Mouse (Mus musculus) CD4-positive, CD25-positive, alpha-beta regulatory T cell, adult 2 months (primary cell): ENCODE measurements at regions not wholly inside any gene's neighbourhood (a gene's known extent, or its start where the extent isn't known, plus 50 kb on each side); places are given as distances from the start of the nearest gene placed in this dataset.

Experiments
- DNase-seq: peaks from one replicate; pipeline ENCODE4 v3.0.0-alpha.2; 2012; ENCODE audit warnings: low read depth, low spot score

GRCm38 (mm10) chr5:111835737-111836667 is 102.3 kb downstream of the Gm26897 start:
- no peak for DNase-seq

DNA sequence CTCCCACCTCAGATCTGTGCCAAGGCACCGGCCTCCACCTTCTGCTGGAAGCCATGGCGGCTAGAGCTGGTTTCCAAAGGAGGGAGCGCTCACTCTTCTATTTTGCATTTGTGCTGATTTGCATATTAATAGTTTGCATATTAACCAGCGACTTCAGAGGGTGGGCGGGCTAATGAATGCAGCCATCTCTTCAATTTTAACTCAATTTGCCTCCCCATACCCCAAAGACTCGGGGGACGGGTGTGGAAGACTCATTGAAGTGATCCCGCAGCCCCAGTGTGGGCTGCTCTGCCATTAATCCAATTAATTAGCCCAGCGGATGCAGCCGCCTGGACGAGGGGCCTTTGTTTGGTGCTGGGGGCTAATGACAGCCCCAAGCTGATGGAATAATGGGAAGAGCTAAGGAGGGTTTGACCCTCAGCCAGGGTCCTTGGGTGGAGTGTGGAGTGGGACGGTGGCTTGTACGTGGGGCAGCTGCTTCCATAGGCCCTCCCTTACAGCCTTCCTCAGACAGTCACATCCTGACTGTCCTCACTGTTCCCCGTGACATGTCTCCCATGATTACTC is 103.0 kb downstream of the Gm26897 start:
- DNase-seq, result no peak

- DNase-seq, result peak; percentile 54
These were observed 108.7 kb downstream of the Gm26897 start for GRCm38 (mm10) chr5:111842461-111842860.

GRCm38 (mm10) chr5:111843622-111844239 is 110.0 kb downstream of the Gm26897 start:
- no peak for DNase-seq

- DNase-seq, result no peak
These were observed 110.8 kb downstream of the Gm26897 start for GRCm38 (mm10) chr5:111844528-111844927.

DNA sequence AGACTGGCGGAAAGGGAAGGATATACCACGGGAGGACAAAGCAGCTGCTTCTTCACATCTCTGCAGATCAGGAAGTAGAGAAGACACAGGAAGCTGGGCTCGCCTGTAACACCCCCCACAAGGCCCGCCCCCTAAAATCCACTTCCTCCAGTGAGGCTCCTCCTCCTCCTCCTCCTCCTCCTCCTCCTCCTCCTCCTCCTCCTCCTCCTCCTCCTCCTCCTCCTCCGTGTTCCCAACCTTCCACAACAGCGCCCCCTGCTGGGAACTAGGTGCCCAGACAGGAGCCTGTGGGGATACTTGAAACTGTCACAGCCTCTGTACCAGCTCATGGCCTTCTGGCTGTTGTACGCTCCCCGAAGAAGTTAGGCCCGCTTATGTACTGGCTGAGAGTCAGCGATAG is 115.2 kb downstream of the Gm26897 start:
- peak; percentile 10 for DNase-seq

DNA sequence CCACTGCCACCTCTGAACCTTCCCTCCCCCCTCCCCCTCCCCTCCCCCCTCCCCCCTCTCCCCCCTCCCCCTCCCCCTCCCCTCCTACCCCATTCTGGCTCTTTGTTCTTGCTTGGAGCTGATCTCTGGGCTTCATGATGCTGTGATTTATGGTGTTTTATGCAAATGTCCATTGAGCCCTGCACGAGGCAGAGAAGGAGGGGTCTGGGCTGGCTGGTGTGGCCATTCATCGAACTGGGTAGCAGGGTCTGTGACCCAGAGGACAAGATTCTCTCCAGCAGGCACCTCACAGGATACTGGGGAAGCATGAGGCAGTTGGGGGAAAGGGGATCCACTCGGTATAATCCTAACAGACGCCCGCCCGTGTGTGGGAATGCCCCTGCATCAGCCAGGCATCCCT is 119.0 kb downstream of the Gm26897 start:
- DNase-seq, result no peak

DNA sequence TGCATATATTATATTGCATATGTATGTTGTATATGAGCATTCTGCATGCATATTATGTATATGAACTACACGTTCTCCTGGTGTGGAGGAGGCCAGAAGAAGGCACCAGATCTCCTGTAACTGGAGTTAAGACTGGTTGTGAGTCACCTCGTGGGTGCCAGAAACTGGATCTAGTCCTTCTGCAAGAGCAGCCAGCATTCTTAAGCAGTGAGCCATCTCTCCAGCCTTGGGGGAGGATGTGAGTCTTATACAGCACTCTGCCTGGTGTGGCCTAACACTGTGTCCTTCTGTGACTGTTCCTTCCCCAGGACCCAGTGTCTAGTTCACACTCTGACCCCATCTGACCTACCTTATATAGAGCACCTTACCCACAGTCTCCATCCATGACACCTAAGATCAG is 121.6 kb downstream of the Gm26897 start:
- no peak for DNase-seq

DNA sequence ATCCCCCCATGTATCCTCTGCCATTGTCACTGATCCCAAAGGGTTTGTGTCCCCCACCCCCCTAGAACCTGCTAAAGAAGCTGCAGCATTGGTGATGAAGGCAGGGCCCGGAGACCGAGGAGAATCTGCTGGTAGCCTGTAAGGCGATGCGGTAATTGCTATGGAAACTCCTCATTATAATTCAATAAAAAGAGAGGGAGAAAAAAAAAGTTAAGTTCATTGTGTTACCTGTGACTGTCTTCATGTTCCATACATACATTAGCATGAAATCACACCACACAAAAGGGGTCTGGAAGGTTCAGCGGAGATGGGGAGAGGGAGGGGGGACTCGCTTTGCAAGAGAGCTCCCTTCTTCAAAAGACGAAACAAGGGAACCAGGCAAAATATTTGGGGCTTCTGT is 123.5 kb downstream of the Gm26897 start:
- DNase-seq, result no peak

DNA sequence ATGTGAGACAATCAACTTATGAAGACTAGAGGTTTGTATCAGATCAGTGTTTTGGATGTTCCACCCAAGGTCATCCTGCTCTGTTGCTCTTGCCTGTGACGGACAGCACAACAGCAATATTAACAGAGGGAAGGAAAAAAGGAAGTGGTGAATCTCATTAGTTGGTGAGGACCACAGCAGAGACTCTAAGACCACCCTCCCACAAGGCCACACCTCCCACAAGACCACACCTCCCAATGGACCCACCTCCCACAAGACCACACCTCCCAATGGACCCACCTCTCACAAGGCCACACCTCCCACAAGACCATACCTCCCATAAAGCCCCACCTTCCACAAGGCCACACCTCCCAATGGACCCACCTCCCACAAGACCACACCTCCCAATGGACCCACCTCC is 126.7 kb downstream of the Gm26897 start:
- DNase-seq, result no peak

- DNase-seq, result no peak
These were observed 128.6 kb downstream of the Gm26897 start for GRCm38 (mm10) chr5:111862331-111862730.

DNA sequence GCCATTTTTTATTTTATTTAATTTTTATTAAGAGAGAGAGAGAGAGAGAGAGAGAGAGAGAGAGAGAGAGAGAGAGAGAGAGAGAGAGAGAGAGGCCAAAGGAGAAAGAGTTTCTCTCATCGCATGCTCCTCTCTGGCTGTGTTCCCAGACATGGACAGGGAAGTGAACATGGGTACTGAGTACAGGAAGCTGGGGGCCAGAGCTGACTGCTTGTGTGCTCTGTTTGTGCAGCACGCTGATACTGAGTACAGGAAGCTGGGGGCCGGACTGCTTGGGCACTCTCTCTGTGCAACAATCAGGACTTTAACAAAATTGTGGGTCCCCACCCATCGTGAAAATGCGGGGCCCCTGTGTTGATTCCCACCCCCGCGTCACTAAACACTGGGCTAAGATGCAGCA is 130.2 kb downstream of the Gm26897 start:
- no peak for DNase-seq

- DNase-seq, result no peak
These were observed 130.9 kb downstream of the Gm26897 start for GRCm38 (mm10) chr5:111864606-111865005.

DNA sequence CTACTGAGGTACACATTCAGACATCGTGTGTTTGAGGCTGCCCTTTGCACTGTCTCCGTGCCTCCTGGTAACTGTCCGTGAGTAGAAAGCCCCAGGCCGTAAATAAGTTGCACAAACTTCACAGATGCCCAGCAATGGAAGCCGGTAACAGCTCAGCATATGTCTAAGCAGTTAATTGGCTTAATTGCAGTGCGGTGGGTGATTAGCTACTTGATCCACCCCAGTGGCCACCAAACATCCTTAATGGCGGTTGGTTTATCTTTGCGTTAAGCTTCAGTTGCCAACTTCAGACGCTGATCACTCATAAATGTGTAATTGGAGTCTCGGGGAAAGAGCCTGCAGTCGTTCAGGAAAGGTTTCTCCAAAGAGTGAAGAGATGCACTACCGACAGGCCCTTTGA is 135.3 kb downstream of the Gm26897 start:
- DNase-seq, result no peak

- DNase-seq, result no peak
These were observed 143.6 kb downstream of the Gm26897 start for GRCm38 (mm10) chr5:111877165-111877793.

GRCm38 (mm10) chr5:111879044-111879443 is 145.3 kb downstream of the Gm26897 start:
- DNase-seq, result no peak

DNA sequence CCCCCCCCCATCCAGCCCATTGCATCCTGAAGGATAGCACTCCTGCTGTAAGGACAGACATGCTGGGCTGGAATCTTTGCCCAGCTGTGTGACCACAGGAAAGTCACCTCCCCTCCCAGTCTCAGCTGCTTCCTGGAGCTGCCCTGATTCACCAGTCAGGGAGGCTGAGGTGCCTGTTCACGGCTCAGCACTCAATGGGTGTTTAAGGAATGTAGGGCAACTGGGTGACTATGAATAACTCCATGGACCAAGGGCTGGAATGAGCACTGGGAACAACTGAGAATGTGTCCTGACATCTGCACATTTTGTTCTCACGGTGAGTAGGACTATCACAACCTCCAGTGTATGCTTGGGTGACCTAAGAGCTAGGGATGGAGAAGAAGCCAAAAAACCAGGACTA is 146.5 kb downstream of the Gm26897 start:
- DNase-seq, result no peak

- DNase-seq, result no peak
These were observed 147.8 kb downstream of the Gm26897 start for GRCm38 (mm10) chr5:111881517-111881916.

DNA sequence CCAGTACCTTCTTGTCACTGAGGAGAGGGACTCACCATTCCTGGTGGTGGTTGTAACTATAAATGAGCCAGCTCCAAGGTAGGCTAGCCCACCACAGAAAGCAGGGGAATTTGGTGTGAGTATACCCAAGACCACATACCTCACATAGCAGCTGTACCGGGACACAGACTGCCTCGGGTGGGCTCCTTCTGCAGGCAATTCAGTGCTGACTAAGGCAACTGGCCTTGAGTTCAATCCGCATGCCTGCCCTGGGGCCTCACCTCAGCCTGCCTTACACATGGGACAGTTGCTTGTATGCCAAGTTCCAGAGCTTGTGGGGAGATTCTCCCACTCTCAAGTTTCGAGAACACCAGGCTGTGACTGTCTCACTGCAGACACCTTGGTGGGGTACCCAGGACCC is 153.6 kb downstream of the Gm26897 start:
- DNase-seq, result no peak

DNA sequence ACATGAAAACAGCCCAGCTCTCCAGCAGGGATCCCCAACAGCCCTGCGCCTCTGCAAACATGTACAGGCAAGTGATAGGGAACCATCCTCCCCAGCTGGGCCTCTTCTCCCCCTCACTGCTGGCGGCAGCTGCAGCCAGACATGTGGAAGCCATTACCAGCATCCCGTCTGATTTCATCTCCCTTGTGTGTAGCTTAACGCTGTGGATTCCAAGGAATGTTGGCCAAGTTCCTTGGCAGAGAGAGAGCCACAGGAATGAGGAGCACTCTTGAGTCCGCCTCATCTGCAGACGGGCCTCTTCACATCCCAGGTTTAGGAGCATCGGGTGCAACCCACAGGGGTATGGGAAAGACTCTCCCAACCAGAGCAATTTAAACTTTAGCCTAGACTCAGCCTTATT is 157.1 kb downstream of the Gm26897 start:
- no peak for DNase-seq

DNA sequence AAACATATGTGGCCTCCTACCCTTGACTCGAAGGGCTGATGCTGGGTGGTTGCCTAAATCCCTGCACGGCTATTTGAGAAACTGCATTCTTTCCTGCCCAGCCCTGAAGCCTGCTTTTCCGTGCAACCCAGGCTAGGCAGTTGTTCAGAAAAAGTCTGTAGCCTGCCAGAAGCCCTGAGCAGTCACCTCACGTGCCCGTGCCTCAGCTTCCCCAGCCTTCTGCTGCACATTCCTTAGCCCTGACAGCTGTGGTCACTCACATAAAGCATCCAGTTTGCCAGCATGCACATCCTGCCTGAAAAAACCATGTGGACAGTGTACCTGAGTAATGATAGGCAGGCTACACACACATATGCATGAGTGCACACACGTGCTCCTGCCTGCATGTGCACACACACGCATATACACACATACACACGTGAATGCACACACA is 157.6 kb downstream of the Gm26897 start:
- DNase-seq, result no peak

GRCm38 (mm10) chr5:111892956-111893355 is 159.2 kb downstream of the Gm26897 start:
- peak; percentile 16 for DNase-seq
